Mouse (Mus musculus) midbrain, embryonic 12.5 days (tissue): ENCODE data around the gene Lrp4. TPM values are rescaled to one million over a fixed set of nuclear protein-coding genes. Genes with fewer than 3 reads are reported as not detected.

Experiments used
- ATAC-seq: fragments of 200-750 bp; cut with Nextera tagmentation; 2 replicates; pipeline ENCODE4 v1.8.0; 2017; ENCODE audit warnings: low read depth, moderate TSS enrichment, moderate library complexity; ENCODE audit not compliant: low FRiP score
- H3K27ac ChIP-seq: fragments of 300-500 bp; sonication (generic); replicated peaks from 2 replicates; pipeline ENCODE4 v1.5.1; 2016; ENCODE audit warnings: mild to moderate bottlenecking
- H3K27me3 ChIP-seq: fragments of 300-500 bp; sonication (generic); 2 replicates; pipeline ENCODE4 v1.6.1; 2016; ENCODE audit warnings: mild to moderate bottlenecking
- H3K36me3 ChIP-seq: fragments of 300-500 bp; sonication (generic); 2 replicates; pipeline ENCODE4 v1.6.1; 2016
- H3K4me1 ChIP-seq: fragments of 300-500 bp; sonication (generic); 2 replicates; pipeline ENCODE4 v1.6.1; 2016
- H3K4me2 ChIP-seq: fragments of 300-500 bp; sonication (generic); replicated peaks from 2 replicates; pipeline ENCODE4 v1.6.1; 2016; ENCODE audit warnings: mild to moderate bottlenecking, moderate library complexity
- H3K4me3 ChIP-seq: fragments of 300-500 bp; sonication (generic); 2 replicates; pipeline ENCODE4 v1.5.1; 2016; ENCODE audit warnings: mild to moderate bottlenecking
- H3K9ac ChIP-seq: fragments of 300-500 bp; sonication (generic); replicated peaks from 2 replicates; pipeline ENCODE4 v1.6.1; 2016; ENCODE audit warnings: mild to moderate bottlenecking, moderate library complexity
- H3K9me3 ChIP-seq: fragments of 300-500 bp; sonication (generic); 2 replicates; pipeline ENCODE4 v1.6.1; 2016; ENCODE audit warnings: mild to moderate bottlenecking
- WGBS: fragments of 180-500 bp; shearing (Covaris S2); methylation state at CpG from one replicate; pipeline ENCODE4 v1.1.7; 2016; 5-methylcytosine and 5-hydroxymethylcytosine counted together
- polyA plus RNA-seq: library from polyadenylated mRNA; unstranded; fragments of >200 nt; fragmentation: Nextera tagmentation; extraction: Ambion mirVana; gene quantifications from 2 replicates; pipeline ENCODE4 v1.2.1, GENCODE M21; 2016

The Lrp4 gene
- polyA plus RNA-seq, 1 experiment from 2014 or later, result 8.5 TPM

GRCm38 (mm10) chr2:91493981-91494380 lies 36.7 kb downstream of the Lrp4 start:
- H3K27ac ChIP-seq, result no peak overlapping the region
- H3K27me3 ChIP-seq, result no peaks in the 10 kb centered on the region
- no peak overlapping the region for H3K4me3 ChIP-seq
- H3K36me3 ChIP-seq, result peaks cover 91% of the 10 kb centered on the region
- no peak overlapping the region for H3K4me2 ChIP-seq
- ATAC-seq, result no peak
- H3K9me3 ChIP-seq, result no peaks in the 10 kb centered on the region
- no peaks in the 10 kb centered on the region for H3K4me1 ChIP-seq
- H3K9ac ChIP-seq, result no peak overlapping the region
- 95% methylated on average over 9 of the region's 9 CpGs for WGBS

GRCm38 (mm10) chr2:91498093-91498719 lies 40.9 kb downstream of the Lrp4 start:
- Histone ChIP-seq H3K27me3 (no peaks in the 10 kb centered on the region), H3K9ac (no peak overlapping the region), H3K36me3 (peaks cover 80% of the 10 kb centered on the region), H3K4me2 (no peak overlapping the region), H3K27ac (no peak overlapping the region), H3K9me3 (no peaks in the 10 kb centered on the region), H3K4me3 (no peak overlapping the region), H3K4me1 (no peaks in the 10 kb centered on the region)
- WGBS, result 88% methylated on average over 8 of the region's 8 CpGs
- no peak for ATAC-seq

- Histone ChIP-seq H3K4me2 (no peak overlapping the region), H3K9ac (no peak overlapping the region), H3K27me3 (no peaks in the 10 kb centered on the region), H3K27ac (no peak overlapping the region), H3K36me3 (peaks cover 56% of the 10 kb centered on the region), H3K4me1 (no peaks in the 10 kb centered on the region), H3K9me3 (no peaks in the 10 kb centered on the region), H3K4me3 (no peak overlapping the region)
- no peak for ATAC-seq
- 91% methylated on average over 8 of the region's 8 CpGs for WGBS
Observed at GRCm38 (mm10) chr2:91508076-91508475, 50.8 kb downstream of the Lrp4 start.

GRCm38 (mm10) chr2:91517186-91517585 lies 59.9 kb downstream of the Lrp4 start:
- Histone ChIP-seq H3K36me3 (peaks cover 5% of the 10 kb centered on the region), H3K4me3 (no peak overlapping the region), H3K27me3 (no peaks in the 10 kb centered on the region), H3K9me3 (no peaks in the 10 kb centered on the region), H3K27ac (0 out of 2 replicates have a peak overlapping the region, but pooled peaks have one; percentile 11), H3K4me1 (peaks cover 6% of the 10 kb centered on the region), H3K4me2 (no peak overlapping the region), H3K9ac (no peak overlapping the region)
- WGBS, result 6% methylated on average over 2 of the region's 2 CpGs
- ATAC-seq, result no peak

GRCm38 (mm10) chr2:91526294-91527146 lies 69.2 kb downstream of the Lrp4 start, which contains the start of gene Ckap5:
Gene Ckap5 (plus strand): TSS chr2:91526762.
- Histone ChIP-seq H3K9me3 (no peaks in the 10 kb centered on the region), H3K4me1 (peaks cover 3% of the 10 kb centered on the region; the same call in 1 of the 2 replicates), H3K4me3 (peak within 1 kb of the TSS; percentile 96), H3K36me3 (peaks cover 25% of the 10 kb centered on the region), H3K27me3 (no peaks in the 10 kb centered on the region), H3K27ac (peak within 1 kb of the TSS; percentile 84), H3K9ac (peak within 1 kb of the TSS; percentile 94), H3K4me2 (peak within 1 kb of the TSS; percentile 61)
- under 1% methylated on average over 64 of the region's 64 CpGs for WGBS
- ATAC-seq, result peak; percentile 99

- peak; percentile 78; the same call in 1 of the 2 replicates for ATAC-seq
- Histone ChIP-seq H3K4me1 (peaks cover 3% of the 10 kb centered on the region; the same call in 1 of the 2 replicates), H3K9ac (peak overlapping the region; percentile 94), H3K27ac (peak overlapping the region; percentile 84), H3K36me3 (peaks cover 25% of the 10 kb centered on the region), H3K4me3 (peak overlapping the region; percentile 96), H3K27me3 (no peaks in the 10 kb centered on the region), H3K4me2 (peak overlapping the region; percentile 61), H3K9me3 (no peaks in the 10 kb centered on the region)
- under 1% methylated on average over 15 of the region's 15 CpGs for WGBS
Observed at GRCm38 (mm10) chr2:91527147-91527486, 69.8 kb downstream of the Lrp4 start.

GRCm38 (mm10) chr2:91537588-91538205 lies 80.4 kb downstream of the Lrp4 start:
- Histone ChIP-seq H3K4me2 (peak overlapping the region; percentile 52), H3K27me3 (no peaks in the 10 kb centered on the region), H3K4me1 (peaks cover 10% of the 10 kb centered on the region), H3K9ac (peak overlapping the region; percentile 46), H3K36me3 (no peaks in the 10 kb centered on the region), H3K9me3 (no peaks in the 10 kb centered on the region), H3K4me3 (peak overlapping the region; percentile 32), H3K27ac (peak overlapping the region; percentile 36)
- peak; percentile 87 for ATAC-seq
- 4% methylated on average over 17 of the region's 17 CpGs for WGBS

Other genes starting within 250 kb of the Lrp4 start
- 9.0 and 10.4 TPM in 2 replicates for gene Ddb2, start 220.5 kb upstream of the Lrp4 start, polyA plus RNA-seq
- gene Pacsin3, start 201.6 kb upstream of the Lrp4 start, polyA plus RNA-seq, result 29.1 and 31.0 TPM in 2 replicates
- 88.6 and 92.2 TPM in 2 replicates for gene Arfgap2, start 192.5 kb upstream of the Lrp4 start, polyA plus RNA-seq
- gene 1110051M20Rik, start 12.8 kb upstream of the Lrp4 start, polyA plus RNA-seq, result 113 and 117 TPM in 2 replicates
- 163 and 164 TPM in 2 replicates for gene Ckap5, start 69.3 kb downstream of the Lrp4 start, polyA plus RNA-seq
- 0.14 TPM in 1 of 2 replicates, not detected in the other for gene F2, start 178.9 kb downstream of the Lrp4 start, polyA plus RNA-seq
- gene Zfp408, start 192.3 kb downstream of the Lrp4 start, polyA plus RNA-seq, result 11.0 and 13.3 TPM in 2 replicates
- 83.7 and 88.9 TPM in 2 replicates for gene Arhgap1, start 192.3 kb downstream of the Lrp4 start, polyA plus RNA-seq